Mouse (Mus musculus) duodenum, adult 2 months (tissue): ENCODE measurements around the gene Olfr1186. TPM values are rescaled to one million over a fixed set of nuclear protein-coding genes. Genes with fewer than 3 reads are reported as not detected.

Source experiments
- polyA plus RNA-seq: library from polyadenylated mRNA; depleted of rRNA; stranded (reverse); fragments of >200 nt; gene quantifications from 2 replicates; pipeline ENCODE4 v1.2.3, GENCODE M21; 2012; ENCODE audit warnings: low replicate concordance; rRNA removed

Gene Olfr1186
- polyA plus RNA-seq = not detected in 2 replicates

DNA sequence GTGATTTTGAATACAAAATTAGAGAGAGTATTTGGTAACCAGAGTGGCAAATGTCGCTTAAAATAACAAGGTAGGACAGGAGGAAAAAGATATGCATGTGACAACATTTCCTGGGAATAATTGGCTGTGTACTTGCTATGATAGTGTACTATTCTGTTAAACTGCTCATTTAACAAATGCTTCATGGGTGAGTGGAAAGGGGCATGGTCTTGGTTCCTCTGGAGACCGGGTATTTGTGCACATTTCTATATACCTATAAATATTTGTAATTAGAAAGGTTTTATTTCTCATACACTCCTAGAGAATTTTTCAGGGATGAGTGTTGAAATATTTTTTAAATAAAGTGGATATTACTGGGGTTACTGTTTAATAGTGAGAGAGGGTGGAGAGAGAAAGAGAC, at the start of gene Olfr1186:
TSS of gene Olfr1186 (plus strand) at position 301 of the 400 bp plus-strand sequence.

DNA sequence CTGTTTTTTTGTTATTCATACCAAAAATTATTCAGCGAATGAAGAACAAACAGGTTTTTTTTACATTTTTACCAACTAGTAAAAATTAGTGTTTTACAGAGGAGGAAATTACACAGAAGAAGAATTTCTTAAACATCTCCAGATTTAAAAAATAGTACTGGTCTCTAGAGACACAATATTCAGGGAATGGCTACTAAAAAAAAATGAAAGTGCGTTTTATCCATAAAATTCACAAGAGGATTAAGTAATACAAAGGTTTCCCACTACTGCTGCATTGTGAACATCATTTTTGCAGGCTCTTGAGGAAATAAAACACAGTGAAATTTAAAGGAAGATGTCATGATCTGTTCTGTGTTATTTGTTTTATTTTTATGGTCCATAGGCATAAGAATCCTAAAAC, 35.1 kb upstream of the Olfr1186 start, which contains the start of gene Olfr1184:
TSS of gene Olfr1184 (plus strand) at position 301 of the 400 bp plus-strand sequence.

DNA sequence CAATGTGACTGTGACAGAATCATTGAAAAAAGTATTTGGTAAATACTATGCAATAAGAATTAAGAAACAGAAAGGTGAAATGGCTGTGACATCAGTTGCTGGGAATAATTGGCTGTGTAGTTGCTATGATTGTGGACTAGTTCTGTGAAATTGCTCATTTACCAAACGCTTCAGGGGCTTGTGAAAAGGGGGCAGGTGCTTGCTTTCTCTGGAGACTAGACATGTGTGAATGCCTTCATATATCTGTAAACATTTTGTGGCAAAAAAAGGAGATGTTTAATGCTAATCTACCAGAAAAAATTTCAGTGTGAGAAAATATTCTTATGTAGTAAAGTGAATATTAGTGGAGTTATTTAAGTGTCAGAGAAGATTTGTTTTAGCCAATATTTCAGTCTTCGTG, 25.3 kb upstream of the Olfr1186 start, which contains the start of gene Olfr1185-ps1:
TSS of gene Olfr1185-ps1 (plus strand) at position 301 of the 400 bp plus-strand sequence.

DNA sequence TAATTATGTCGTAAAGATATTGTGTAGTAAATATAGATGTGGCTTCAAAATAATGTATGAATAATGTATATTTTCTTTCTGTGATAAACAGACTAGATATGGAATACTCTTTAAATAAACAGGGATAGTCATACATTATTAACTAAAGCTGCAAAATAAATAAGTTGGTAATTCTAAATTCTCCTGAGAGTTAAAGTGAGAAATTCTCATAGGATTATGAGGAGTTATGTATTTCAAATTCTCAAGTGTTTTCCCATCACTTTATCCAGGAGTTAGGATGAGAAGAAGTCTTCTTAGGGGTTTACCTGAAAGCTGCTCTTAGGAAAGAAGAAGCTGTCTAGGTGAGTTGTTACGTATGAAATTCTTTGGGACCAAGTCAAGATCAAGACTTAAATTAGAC, 38.3 kb downstream of the Olfr1186 start, which contains the start of gene Olfr1188:
TSS of gene Olfr1188 (plus strand) at position 301 of the 400 bp plus-strand sequence.

Other genes starting within 250 kb of the Olfr1186 start
- not detected in 2 replicates for gene Olfr1173, start 238.7 kb upstream of the Olfr1186 start, polyA plus RNA-seq
- not detected in 2 replicates for gene Olfr1174-ps, start 203.4 kb upstream of the Olfr1186 start, polyA plus RNA-seq
- gene Olfr1175-ps, start 191.3 kb upstream of the Olfr1186 start, polyA plus RNA-seq = not detected in 2 replicates
- not detected in 2 replicates for gene Olfr1176, start 181.8 kb upstream of the Olfr1186 start, polyA plus RNA-seq
- not detected in 2 replicates for gene Olfr1177-ps, start 172.1 kb upstream of the Olfr1186 start, polyA plus RNA-seq
- gene Olfr1178, start 131.5 kb upstream of the Olfr1186 start, polyA plus RNA-seq = not detected in 2 replicates
- gene Olfr1179, start 112.1 kb upstream of the Olfr1186 start, polyA plus RNA-seq = not detected in 2 replicates
- not detected in 2 replicates for gene Olfr1180, start 99.4 kb upstream of the Olfr1186 start, polyA plus RNA-seq
- gene Olfr1181, start 92.4 kb upstream of the Olfr1186 start, polyA plus RNA-seq = not detected in 2 replicates
- not detected in 2 replicates for gene Gm13757, start 69.4 kb upstream of the Olfr1186 start, polyA plus RNA-seq
- not detected in 2 replicates for gene Olfr1183, start 63.7 kb upstream of the Olfr1186 start, polyA plus RNA-seq
- gene Olfr1184, start 35.0 kb upstream of the Olfr1186 start, polyA plus RNA-seq = not detected in 2 replicates
- gene Olfr1185-ps1, start 25.2 kb upstream of the Olfr1186 start, polyA plus RNA-seq = not detected in 2 replicates
- not detected in 2 replicates for gene Olfr1188, start 38.4 kb downstream of the Olfr1186 start, polyA plus RNA-seq
- not detected in 2 replicates for gene Olfr1189, start 67.9 kb downstream of the Olfr1186 start, polyA plus RNA-seq
- not detected in 2 replicates for gene Olfr1191-ps1, start 122.0 kb downstream of the Olfr1186 start, polyA plus RNA-seq
- gene Olfr1192-ps1, start 130.0 kb downstream of the Olfr1186 start, polyA plus RNA-seq = not detected in 2 replicates
- gene Olfr1193, start 157.1 kb downstream of the Olfr1186 start, polyA plus RNA-seq = not detected in 2 replicates
- gene Olfr1195, start 170.6 kb downstream of the Olfr1186 start, polyA plus RNA-seq = not detected in 2 replicates
- gene Olfr1196, start 186.0 kb downstream of the Olfr1186 start, polyA plus RNA-seq = not detected in 2 replicates
- not detected in 2 replicates for gene Olfr1197, start 213.8 kb downstream of the Olfr1186 start, polyA plus RNA-seq
- gene Olfr1198, start 232.8 kb downstream of the Olfr1186 start, polyA plus RNA-seq = not detected in 2 replicates
- gene Olfr1199, start 241.9 kb downstream of the Olfr1186 start, polyA plus RNA-seq = not detected in 2 replicates